Mouse (Mus musculus): ENCODE measurements around the gene Trp73. TPM values are rescaled to one million over a fixed set of nuclear protein-coding genes. Genes with fewer than 3 reads are reported as not detected.
A peak's percentile ranks its signal among the peaks of the same experiment; 100 is the strongest.

Gene Trp73
- total RNA-seq, 2 experiments from 2014 or later = 3.7 to 4.3 TPM

DNA sequence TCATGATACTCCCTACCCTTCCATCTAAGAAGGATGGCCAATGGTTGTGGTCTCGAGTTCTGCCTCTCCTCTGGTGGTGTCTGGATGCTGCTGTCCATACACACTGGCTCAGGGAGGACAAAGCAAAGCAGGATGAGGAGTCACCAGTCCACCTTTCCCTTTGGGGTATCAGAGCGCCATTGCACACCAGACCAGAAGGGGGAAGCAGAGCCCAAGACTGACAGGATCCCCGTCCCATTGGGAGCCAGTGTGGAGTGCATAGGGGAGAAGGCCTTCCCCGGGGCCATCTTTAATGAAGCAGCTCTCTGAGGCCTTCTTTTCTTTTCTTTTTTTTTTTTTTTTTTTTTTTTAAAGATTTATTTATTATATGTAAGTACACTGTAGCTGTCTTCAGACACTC lies 86.9 kb downstream of the Trp73 start:
- intact Hi-C loops (cut with DNase I) = no loop called here

GRCm38 (mm10) chr4:154051401-154051800 lies 88.6 kb downstream of the Trp73 start:
- DNase-seq = no peak
- intact Hi-C loops (cut with DNase I) = no loop called here

More for the DNA sequence above, 86.9 kb downstream of the Trp73 start:
- DNase-seq = no peak

GRCm38 (mm10) chr4:154045837-154046236 lies 94.2 kb downstream of the Trp73 start:
- DNase-seq = no peak
- intact Hi-C loops (cut with DNase I) = no loop called here

- intact Hi-C loops (cut with DNase I) = no loop called here
- DNase-seq = no peak
Measured at GRCm38 (mm10) chr4:154042577-154042976, 97.4 kb downstream of the Trp73 start, which contains the start of gene Ccdc27. Gene Ccdc27, minus strand, starts transcription at chr4:154042677.

- no peak for DNase-seq
- intact Hi-C loops (cut with DNase I) = no loop called here
Measured at GRCm38 (mm10) chr4:154037123-154037522, 102.9 kb downstream of the Trp73 start.

- intact Hi-C loops (cut with DNase I) = no loop called here
- DNase-seq = no peak
Measured at GRCm38 (mm10) chr4:154028646-154029045, 111.4 kb downstream of the Trp73 start.

DNA sequence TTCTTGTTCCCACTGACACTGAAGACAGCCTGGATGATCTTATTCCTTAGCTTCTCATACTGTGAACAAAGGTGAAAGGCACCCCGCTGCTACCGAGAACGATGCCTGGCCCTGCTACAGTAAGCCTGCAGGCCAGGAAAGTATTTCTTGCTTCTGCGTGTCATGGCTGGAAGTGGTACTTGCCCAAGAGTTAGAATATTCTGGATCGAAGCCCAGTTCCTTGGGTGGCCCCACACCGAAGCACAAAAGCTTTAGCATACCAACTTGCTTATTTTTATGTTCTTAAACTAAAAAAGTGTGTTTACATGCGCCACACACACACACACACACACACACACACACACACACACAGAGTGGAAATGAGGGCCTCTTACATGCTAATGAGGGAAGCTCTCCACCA lies 111.9 kb downstream of the Trp73 start:
- intact Hi-C loops (cut with DNase I) = no loop called here
- DNase-seq = no peak

- no peak for DNase-seq
- intact Hi-C loops (cut with DNase I) = no loop called here
Measured at GRCm38 (mm10) chr4:154026441-154026761, 113.6 kb downstream of the Trp73 start.

DNA sequence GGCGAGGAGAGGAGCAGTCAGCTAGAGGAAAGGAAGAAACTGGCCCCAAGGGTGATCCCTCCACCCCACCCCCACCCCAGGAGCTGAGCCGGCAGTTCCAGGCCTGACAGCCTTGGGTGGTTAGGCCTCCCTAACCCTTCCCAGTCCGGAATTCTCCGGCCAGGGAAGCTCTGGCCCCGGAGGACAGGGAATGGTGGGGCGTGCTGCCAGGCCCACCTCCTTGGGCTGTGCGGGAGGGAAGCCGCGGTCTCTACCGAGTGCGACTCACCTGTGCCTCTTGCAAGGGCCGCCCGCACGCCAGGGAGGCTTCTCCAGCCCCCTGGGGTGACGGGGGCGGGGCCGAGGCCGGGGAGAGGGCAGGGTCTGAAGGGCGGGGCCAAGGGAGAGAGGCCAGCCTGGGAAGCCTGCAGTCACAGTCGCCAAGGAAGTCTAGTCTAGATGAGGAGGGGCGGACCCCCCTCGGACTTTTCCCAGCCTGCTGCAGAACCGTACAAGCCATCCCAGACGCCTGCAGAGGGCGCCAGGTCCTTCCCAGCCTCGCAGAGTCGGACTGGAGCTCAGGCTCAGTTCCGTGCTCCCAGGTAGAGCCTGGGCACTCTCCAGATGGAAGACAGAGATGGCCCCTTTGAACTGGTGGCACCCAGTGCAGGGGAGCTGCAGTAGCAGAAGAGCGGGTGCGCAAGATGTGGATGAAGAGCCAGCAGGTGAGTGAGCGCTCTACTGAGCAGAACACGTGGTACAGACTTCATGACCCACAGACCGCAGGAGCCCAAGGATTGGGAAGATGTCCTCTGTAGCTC lies 114.2 kb downstream of the Trp73 start, which contains the start of gene Smim1:
TSS of gene Smim1 (minus strand) at position 590 of the 800 bp plus-strand sequence.
- intact Hi-C loops (cut with DNase I) = no loop called here
- DNase-seq = peak; percentile 69

- intact Hi-C loops (cut with DNase I) = no loop called here
- no peak for DNase-seq
Measured at GRCm38 (mm10) chr4:154024729-154025521, 115.1 kb downstream of the Trp73 start.

DNA sequence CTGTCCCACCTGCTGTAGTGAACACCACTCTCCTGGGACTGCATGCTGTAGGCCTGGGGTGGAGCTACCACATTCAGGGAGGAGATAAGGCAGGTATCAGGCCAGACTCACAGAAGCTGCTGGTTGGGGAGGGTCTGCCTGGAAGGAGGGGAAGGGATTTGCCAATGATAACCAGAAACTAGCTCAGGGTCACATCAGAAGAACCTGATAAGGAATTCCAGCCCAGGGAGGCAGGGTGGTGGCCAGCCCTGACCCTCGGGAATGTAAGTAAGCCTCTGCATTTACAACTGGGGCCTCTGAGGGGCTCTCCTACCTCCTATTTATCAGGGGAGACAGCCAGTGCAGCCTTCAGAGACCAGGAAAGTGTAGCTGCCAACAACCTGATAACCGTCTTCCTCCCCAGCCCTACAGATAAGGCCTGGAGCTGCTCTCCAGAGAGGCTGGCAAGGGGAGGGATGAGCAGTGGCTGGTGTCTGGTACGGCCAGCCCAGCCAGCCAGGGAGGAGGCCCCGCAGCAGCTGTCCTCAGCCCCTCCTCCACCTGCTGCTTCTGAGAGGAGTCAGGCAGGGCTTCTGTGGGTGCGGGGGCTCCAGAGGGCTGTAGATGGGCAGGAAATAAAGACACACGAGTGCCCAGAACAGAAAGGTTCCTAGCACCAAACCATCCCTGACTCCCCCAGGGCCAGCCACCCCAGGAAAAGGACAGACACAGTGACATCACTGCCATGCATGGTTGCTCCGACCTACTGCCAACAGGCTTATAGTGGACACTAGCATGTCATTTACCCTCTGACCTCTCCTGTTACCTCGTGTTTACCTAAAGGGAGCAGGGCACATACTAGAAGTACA lies 116.0 kb downstream of the Trp73 start:
- intact Hi-C loops (cut with DNase I) = no loop called here
- peak; percentile 32 for DNase-seq

DNA sequence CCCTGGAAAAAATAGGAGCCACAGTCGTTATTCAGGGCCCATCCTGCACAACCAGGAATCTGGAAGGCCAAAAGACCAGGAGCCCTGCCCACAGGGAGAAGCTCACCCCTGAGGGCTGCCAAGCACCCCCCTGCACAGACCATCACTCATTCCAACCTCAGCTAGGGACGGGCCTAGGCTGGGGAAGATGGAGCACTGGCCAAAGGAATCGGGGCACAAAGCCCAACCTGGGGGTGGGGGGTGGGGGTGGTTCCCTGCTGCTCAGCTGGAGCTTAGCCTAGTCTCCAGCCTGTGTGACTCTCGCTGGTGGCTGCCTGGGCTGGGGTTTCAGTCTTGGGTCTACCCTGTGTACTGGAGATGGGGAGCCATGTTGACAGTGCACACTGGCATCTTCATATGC lies 117.2 kb downstream of the Trp73 start:
- peak; percentile 34 for DNase-seq
- intact Hi-C loops (cut with DNase I) = no loop called here

GRCm38 (mm10) chr4:154022407-154022806 lies 117.6 kb downstream of the Trp73 start:
- intact Hi-C loops (cut with DNase I) = no loop called here
- DNase-seq = no peak

GRCm38 (mm10) chr4:154021432-154021831 lies 118.6 kb downstream of the Trp73 start:
- DNase-seq = no peak
- intact Hi-C loops (cut with DNase I) = no loop called here

GRCm38 (mm10) chr4:154019571-154019970 lies 120.4 kb downstream of the Trp73 start:
- intact Hi-C loops (cut with DNase I) = no loop called here
- DNase-seq = peak; percentile 36

GRCm38 (mm10) chr4:154015476-154015875 lies 124.5 kb downstream of the Trp73 start:
- intact Hi-C loops (cut with DNase I) = no loop called here
- no peak for DNase-seq

- intact Hi-C loops (cut with DNase I) = no loop called here
- no peak for DNase-seq
Measured at GRCm38 (mm10) chr4:154012132-154012882, 127.7 kb downstream of the Trp73 start.

DNA sequence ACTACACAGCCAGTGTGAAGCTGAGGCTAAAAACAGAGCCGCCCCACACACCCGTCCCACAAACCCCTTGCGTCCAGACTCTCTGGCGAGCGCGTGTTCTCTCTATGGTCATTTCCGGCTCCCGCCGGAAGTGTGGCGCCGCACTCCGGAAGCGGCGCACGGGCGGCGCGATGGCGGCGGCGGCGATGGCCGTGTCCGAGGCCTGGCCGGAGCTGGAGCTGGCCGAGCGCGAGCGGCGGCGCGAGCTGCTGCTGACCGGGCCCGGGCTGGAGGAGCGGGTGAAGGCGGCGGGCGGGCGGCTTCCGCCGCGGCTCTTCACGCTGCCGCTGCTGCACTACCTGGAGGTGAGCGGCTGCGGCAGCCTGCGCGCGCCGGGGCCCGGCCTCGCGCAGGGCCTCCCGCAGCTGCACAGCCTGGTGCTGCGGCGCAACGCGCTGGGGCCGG lies 128.3 kb downstream of the Trp73 start, which contains the start of gene Lrrc47:
TSS of gene Lrrc47 (plus strand) at position 86 of the 444 bp plus-strand sequence.
- peak; percentile 85 for DNase-seq
- intact Hi-C loops (cut with DNase I) = no loop called here

DNA sequence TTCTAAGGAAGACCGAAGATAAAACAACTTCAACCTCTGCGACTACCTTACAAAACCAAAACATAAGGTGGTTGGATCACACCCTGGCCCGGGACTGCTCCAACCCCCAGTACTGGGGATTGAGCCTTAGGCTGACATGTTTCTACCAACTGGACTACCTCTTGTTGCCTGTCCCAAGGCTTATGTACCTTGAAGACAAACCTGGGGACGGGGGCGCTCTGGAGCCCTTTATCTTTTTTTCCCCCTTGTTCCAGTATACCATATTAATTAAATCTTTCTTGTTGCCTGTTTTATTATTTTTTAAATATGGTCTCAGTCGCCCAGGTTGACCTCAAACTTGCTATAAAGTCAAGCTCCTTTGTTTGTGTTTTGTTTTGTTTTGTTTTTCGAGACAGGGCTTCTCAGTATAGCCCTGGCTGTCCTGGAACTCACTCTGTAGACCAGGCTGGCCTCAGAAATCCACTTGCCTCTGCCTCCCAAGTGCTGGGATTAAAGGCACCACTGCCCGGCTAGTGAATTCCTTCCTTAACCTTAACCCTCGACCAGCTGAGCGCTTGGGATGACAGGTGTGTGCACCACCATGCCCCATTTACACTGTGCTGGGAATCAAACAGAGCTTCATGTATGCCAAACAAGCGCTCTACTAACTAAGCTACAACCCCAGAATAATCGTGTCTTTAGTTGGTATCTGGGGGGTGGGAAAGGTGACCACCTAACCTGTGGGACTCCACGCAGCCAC lies 128.9 kb downstream of the Trp73 start:
- no peak for DNase-seq
- intact Hi-C loops (cut with DNase I) = no loop called here

Measured in left cerebral cortex, postnatal 4 days (tissue).